Mouse (Mus musculus) retina, postnatal 7 days (tissue): ENCODE results near the gene Srgap2.
"Not testable (repeated sequence)": the region's sequence is repeated elsewhere in the genome, so short reads cannot be mapped to it uniquely, and the experiment has no call there.

Experiments used
- DNase-seq: peaks from one replicate; pipeline ENCODE4 v3.0.0-alpha.2; 2012; ENCODE audit warnings: low read depth, low spot score

Gene Srgap2

GRCm38 (mm10) chr1:131290648-131291047 lies 236.5 kb downstream of the Srgap2 start:
- DNase-seq: peak; percentile 38

- DNase-seq: no peak
These were observed 238.2 kb downstream of the Srgap2 start for GRCm38 (mm10) chr1:131288938-131289337.

- DNase-seq: no peak
These were observed 239.9 kb downstream of the Srgap2 start for GRCm38 (mm10) chr1:131287267-131287666.

- DNase-seq: no peak
These were observed 240.3 kb downstream of the Srgap2 start for GRCm38 (mm10) chr1:131286803-131287202.

GRCm38 (mm10) chr1:131284616-131285015 lies 242.5 kb downstream of the Srgap2 start:
- no peak for DNase-seq

GRCm38 (mm10) chr1:131284167-131284566 lies 243.0 kb downstream of the Srgap2 start:
- DNase-seq: no peak

- DNase-seq: no peak
These were observed 245.4 kb downstream of the Srgap2 start for GRCm38 (mm10) chr1:131281731-131282130.

- DNase-seq: no peak
These were observed 246.9 kb downstream of the Srgap2 start for GRCm38 (mm10) chr1:131280280-131280679.

GRCm38 (mm10) chr1:131279456-131279776 lies 247.7 kb downstream of the Srgap2 start, which contains the start of gene Ikbke:
Ikbke (minus strand) TSS chr1:131279606.
- no peak for DNase-seq

- no peak for DNase-seq
These were observed 248.3 kb downstream of the Srgap2 start for GRCm38 (mm10) chr1:131278606-131279455.

- DNase-seq: no peak
These were observed 250.3 kb downstream of the Srgap2 start for GRCm38 (mm10) chr1:131276831-131277230.

- DNase-seq: no peak
These were observed 251.6 kb downstream of the Srgap2 start for GRCm38 (mm10) chr1:131275577-131275976.

GRCm38 (mm10) chr1:131274725-131275539 lies 252.2 kb downstream of the Srgap2 start:
- DNase-seq: no peak

- peak; percentile 69 for DNase-seq
These were observed 257.2 kb downstream of the Srgap2 start for GRCm38 (mm10) chr1:131269797-131270578.

- no peak for DNase-seq
These were observed 258.4 kb downstream of the Srgap2 start for GRCm38 (mm10) chr1:131268776-131269175.

- DNase-seq: no peak
These were observed 263.2 kb downstream of the Srgap2 start for GRCm38 (mm10) chr1:131263905-131264304.

- DNase-seq: peak; percentile 57
These were observed 266.9 kb downstream of the Srgap2 start for GRCm38 (mm10) chr1:131260309-131260656.

GRCm38 (mm10) chr1:131259632-131260308 lies 267.4 kb downstream of the Srgap2 start:
- no peak for DNase-seq

- no peak for DNase-seq
These were observed 269.9 kb downstream of the Srgap2 start for GRCm38 (mm10) chr1:131257288-131257687.

GRCm38 (mm10) chr1:131252516-131253250 lies 274.5 kb downstream of the Srgap2 start:
- not testable (repeated sequence) for DNase-seq
